Comparison of ENCODE assay signal across 12 mouse cellular contexts in genomic region chr11:18929779-18930728, GRCm38 (mm10).
A peak's percentile ranks its signal among the peaks of the same experiment; 100 is the strongest.
DNase-seq lines count a peak whose midpoint lies in the region; ATAC-seq lines count a peak whose summit lies in the region.
"Had no signal": no experiment of that assay in that cellular context is flagged by ENCODE, and none has a peak within 500 bp of the region (broad histone marks: within the 10 kb centered on the region; RNA-seq: fewer than 3 reads in every experiment).

No protein-coding gene starts in this region.

- H3K27me3 ChIP-seq in forebrain, embryonic 12.5 days = peaks cover 6% of the 10 kb centered on the region; the same call in 1 of the 2 replicates
- H3K27me3 ChIP-seq in forebrain, embryonic 11.5 days (ENCODE audit: control insufficient read depth, insufficient read depth, low read length) = no peaks in the 10 kb centered on the region
- H3K27me3 ChIP-seq in hindbrain, embryonic 13.5 days = no peaks in the 10 kb centered on the region
- no peaks in the 10 kb centered on the region for H3K27me3 ChIP-seq in neural tube, embryonic 13.5 days

- H3K27ac ChIP-seq in forebrain, embryonic 12.5 days = peak overlapping the region; percentile 3; the same call in 1 of the 2 replicates
- no peak overlapping the region for H3K27ac ChIP-seq in forebrain, embryonic 11.5 days (ENCODE audit: low read depth, low read length)
- peak overlapping the region; percentile 82 for H3K27ac ChIP-seq in hindbrain, embryonic 13.5 days
- H3K27ac ChIP-seq in neural tube, embryonic 13.5 days (replicated peaks) = peak overlapping the region; percentile 78
- H3K27ac ChIP-seq: gastrocnemius, adult 2 months; kidney, postnatal 0 days; liver, embryonic 14.5 days had no signal

- no peak overlapping the region for H3K9ac ChIP-seq in forebrain, embryonic 12.5 days
- no peak overlapping the region for H3K9ac ChIP-seq in forebrain, embryonic 11.5 days (ENCODE audit: low read length)
- peak overlapping the region; percentile 15; the same call in 1 of the 2 replicates for H3K9ac ChIP-seq in hindbrain, embryonic 13.5 days
- H3K9ac ChIP-seq in neural tube, embryonic 13.5 days = no peak overlapping the region
- H3K9ac ChIP-seq: liver, embryonic 14.5 days had no signal

- H3K4me1 ChIP-seq in forebrain, embryonic 12.5 days = peaks cover 37% of the 10 kb centered on the region
- peaks cover 8% of the 10 kb centered on the region for H3K4me1 ChIP-seq in forebrain, embryonic 11.5 days (replicated peaks; ENCODE audit: control insufficient read depth, insufficient read depth, low read length)
- H3K4me1 ChIP-seq in hindbrain, embryonic 13.5 days (replicated peaks) = peaks cover 49% of the 10 kb centered on the region
- peaks cover 52% of the 10 kb centered on the region for H3K4me1 ChIP-seq in neural tube, embryonic 13.5 days (replicated peaks)

- no peaks in the 10 kb centered on the region for H3K9me3 ChIP-seq in forebrain, embryonic 12.5 days
- no peaks in the 10 kb centered on the region for H3K9me3 ChIP-seq in forebrain, embryonic 11.5 days (ENCODE audit: control insufficient read depth, low read length)
- no peaks in the 10 kb centered on the region for H3K9me3 ChIP-seq in hindbrain, embryonic 13.5 days
- no peaks in the 10 kb centered on the region for H3K9me3 ChIP-seq in neural tube, embryonic 13.5 days

- H3K4me3 ChIP-seq in forebrain, embryonic 12.5 days (replicated peaks) = no peak overlapping the region
- no peak overlapping the region for H3K4me3 ChIP-seq in forebrain, embryonic 11.5 days (ENCODE audit: low read depth, low read length)
- no peak overlapping the region for H3K4me3 ChIP-seq in hindbrain, embryonic 13.5 days
- no peak overlapping the region for H3K4me3 ChIP-seq in neural tube, embryonic 13.5 days
- H3K4me3 ChIP-seq: gastrocnemius, adult 2 months had no signal

- WGBS in forebrain, embryonic 12.5 days = 48% methylated on average over 17 of the region's 17 CpGs
- 72% methylated on average over 17 of the region's 17 CpGs for WGBS in forebrain, embryonic 11.5 days
- WGBS in hindbrain, embryonic 13.5 days = 47% methylated on average over 17 of the region's 17 CpGs
- WGBS in neural tube, embryonic 13.5 days = 38% methylated on average over 17 of the region's 17 CpGs

- H3K4me2 ChIP-seq in forebrain, embryonic 12.5 days = peak overlapping the region; percentile 19; the same call in 1 of the 2 replicates
- no peak overlapping the region for H3K4me2 ChIP-seq in forebrain, embryonic 11.5 days (ENCODE audit: low read depth, low read length, severe bottlenecking)
- peak overlapping the region; percentile 20 for H3K4me2 ChIP-seq in hindbrain, embryonic 13.5 days
- H3K4me2 ChIP-seq in neural tube, embryonic 13.5 days = peak overlapping the region; percentile 40

- no peak for DNase-seq in forebrain, embryonic 11.5 days (ENCODE audit: low spot score)
- DNase-seq in MN1 (ENCODE audit: low spot score) = peak; percentile 76
- no peak for DNase-seq in cerebellum, adult 9-11 months
- no peak for DNase-seq in ovary, postnatal 14 days (ENCODE audit: low spot score)
- DNase-seq in urinary bladder, postnatal 14 days (ENCODE audit: low spot score) = no peak
- DNase-seq: gastrocnemius, adult 2 months; thymus, postnatal 14 days had no signal

- H3K36me3 ChIP-seq in forebrain, embryonic 12.5 days (replicated peaks) = no peaks in the 10 kb centered on the region
- H3K36me3 ChIP-seq in forebrain, embryonic 11.5 days (ENCODE audit: control insufficient read depth, insufficient read depth, low read length) = no peaks in the 10 kb centered on the region
- H3K36me3 ChIP-seq in hindbrain, embryonic 13.5 days = no peaks in the 10 kb centered on the region
- H3K36me3 ChIP-seq in neural tube, embryonic 13.5 days = peaks cover 11% of the 10 kb centered on the region

- peak; percentile 51; the same call in 1 of the 2 replicates for ATAC-seq in forebrain, embryonic 12.5 days (ENCODE audit: low FRiP score)
- no peak for ATAC-seq in forebrain, embryonic 11.5 days (replicated peaks; ENCODE audit: low FRiP score)
- peak; percentile 68 for ATAC-seq in hindbrain, embryonic 13.5 days (ENCODE audit: low FRiP score)
- ATAC-seq in neural tube, embryonic 13.5 days (ENCODE audit: low read depth) = peak; percentile 72
